Mouse (Mus musculus): Measurements from ENCODE around the gene Amy2a4. TPM values are rescaled to one million over a fixed set of nuclear protein-coding genes. Genes with fewer than 3 reads are reported as not detected.
"Not testable (repeated sequence)": the region's sequence is repeated elsewhere in the genome, so short reads cannot be mapped to it uniquely, and the experiment has no call there.

Amy2a4 gene
- total RNA-seq (2015) (not detected in 2 replicates), total RNA-seq (2017) (not detected in 2 replicates)

- ATAC-seq (replicated peaks; ENCODE audit: poor library complexity): not testable (repeated sequence)
These were observed at the start of gene Amy2a4 for GRCm38 (mm10) chr3:113291349-113291748. Gene Amy2a4, minus strand, starts transcription at chr3:113291449.

GRCm38 (mm10) chr3:113323952-113324351 lies 32.7 kb upstream of the Amy2a4 start, which contains the start of gene Amy2a3:
Gene Amy2a3, minus strand, starts transcription at chr3:113324052.
- not testable (repeated sequence) for ATAC-seq (replicated peaks; ENCODE audit: poor library complexity)

- ATAC-seq (replicated peaks; ENCODE audit: poor library complexity): not testable (repeated sequence)
These were observed 21.7 kb upstream of the Amy2a4 start for GRCm38 (mm10) chr3:113312937-113313336.

GRCm38 (mm10) chr3:113280285-113280684 lies 11.0 kb downstream of the Amy2a4 start:
- ATAC-seq (replicated peaks; ENCODE audit: poor library complexity): not testable (repeated sequence)

GRCm38 (mm10) chr3:113279586-113279985 lies 11.7 kb downstream of the Amy2a4 start:
- not testable (repeated sequence) for ATAC-seq (replicated peaks; ENCODE audit: poor library complexity)

- ATAC-seq (replicated peaks; ENCODE audit: poor library complexity): not testable (repeated sequence)
These were observed 32.5 kb downstream of the Amy2a4 start, which contains the start of gene Amy2a5 for GRCm38 (mm10) chr3:113258737-113259136. Gene Amy2a5, minus strand, starts transcription at chr3:113258837.

Other genes starting within 250 kb of the Amy2a4 start
- not detected in 2 replicates for gene Amy2a5, start 32.6 kb downstream of the Amy2a4 start, total RNA-seq (2015)
- not detected in 2 replicates for gene Amy2a5, start 32.6 kb downstream of the Amy2a4 start, total RNA-seq (2017)
- gene Amy2a3, start 32.6 kb upstream of the Amy2a4 start, total RNA-seq (2015): not detected in 2 replicates
- gene Amy2a3, start 32.6 kb upstream of the Amy2a4 start, total RNA-seq (2017): not detected in 2 replicates
- gene Amy2a2, start 65.2 kb upstream of the Amy2a4 start, total RNA-seq (2015): not detected in 2 replicates
- gene Amy2a2, start 65.2 kb upstream of the Amy2a4 start, total RNA-seq (2017): not detected in 2 replicates
- gene Amy2a1, start 241.0 kb upstream of the Amy2a4 start, total RNA-seq (2015): not detected in 2 replicates
- not detected in 2 replicates for gene Amy2a1, start 241.0 kb upstream of the Amy2a4 start, total RNA-seq (2017)

All from megakaryocyte progenitor cell, adult 5-6 weeks (primary cell).